Mouse (Mus musculus) neural tube, embryonic 13.5 days (tissue): ENCODE data around the gene Polk. TPM values are rescaled to one million over a fixed set of nuclear protein-coding genes. Genes with fewer than 3 reads are reported as not detected.

Experiments
- ATAC-seq: fragments of 200-750 bp; cut with Nextera tagmentation; 2 replicates; pipeline ENCODE4 v1.8.0; 2017; ENCODE audit warnings: low read depth, mild to moderate bottlenecking, moderate TSS enrichment, moderate library complexity
- H3K27ac ChIP-seq: fragments of 300-500 bp; sonication (generic); replicated peaks from 2 replicates; pipeline ENCODE4 v1.5.1; 2015; ENCODE audit warnings: moderate library complexity, mild to moderate bottlenecking, inconsistent platforms
- H3K27me3 ChIP-seq: fragments of 300-500 bp; sonication (generic); 2 replicates; pipeline ENCODE4 v1.6.1; 2015; ENCODE audit warnings: mild to moderate bottlenecking, inconsistent platforms
- H3K36me3 ChIP-seq: fragments of 300-500 bp; sonication (generic); 2 replicates; pipeline ENCODE4 v1.6.1; 2015; ENCODE audit warnings: mild to moderate bottlenecking, inconsistent platforms
- H3K4me1 ChIP-seq: fragments of 300-500 bp; sonication (generic); replicated peaks from 2 replicates; pipeline ENCODE4 v1.6.1; 2015; ENCODE audit warnings: inconsistent platforms
- H3K4me2 ChIP-seq: fragments of 300-500 bp; sonication (generic); 2 replicates; pipeline ENCODE4 v1.6.1; 2015; ENCODE audit warnings: inconsistent platforms, mild to moderate bottlenecking, moderate library complexity
- H3K4me3 ChIP-seq: fragments of 300-500 bp; sonication (generic); 2 replicates; pipeline ENCODE4 v1.5.1; 2015; ENCODE audit warnings: mild to moderate bottlenecking, inconsistent platforms
- H3K9ac ChIP-seq: fragments of 300-500 bp; sonication (generic); 2 replicates; pipeline ENCODE4 v1.6.1; 2015; ENCODE audit warnings: moderate library complexity, mild to moderate bottlenecking, inconsistent platforms
- H3K9me3 ChIP-seq: fragments of 300-500 bp; sonication (generic); 2 replicates; pipeline ENCODE4 v1.6.1; 2016; ENCODE audit warnings: inconsistent platforms
- WGBS: fragments of 180-500 bp; shearing (Covaris S2); methylation state at CpG from one replicate; pipeline ENCODE4 v1.1.7; 2015; 5-methylcytosine and 5-hydroxymethylcytosine counted together
- polyA plus RNA-seq: library from polyadenylated mRNA; unstranded; fragments of >200 nt; fragmentation: Nextera tagmentation; extraction: Ambion mirVana; gene quantifications from 2 replicates; pipeline ENCODE4 v1.2.1, GENCODE M21; 2015

Polk gene
- 5.6 and 7.0 TPM in 2 replicates for polyA plus RNA-seq

DNA sequence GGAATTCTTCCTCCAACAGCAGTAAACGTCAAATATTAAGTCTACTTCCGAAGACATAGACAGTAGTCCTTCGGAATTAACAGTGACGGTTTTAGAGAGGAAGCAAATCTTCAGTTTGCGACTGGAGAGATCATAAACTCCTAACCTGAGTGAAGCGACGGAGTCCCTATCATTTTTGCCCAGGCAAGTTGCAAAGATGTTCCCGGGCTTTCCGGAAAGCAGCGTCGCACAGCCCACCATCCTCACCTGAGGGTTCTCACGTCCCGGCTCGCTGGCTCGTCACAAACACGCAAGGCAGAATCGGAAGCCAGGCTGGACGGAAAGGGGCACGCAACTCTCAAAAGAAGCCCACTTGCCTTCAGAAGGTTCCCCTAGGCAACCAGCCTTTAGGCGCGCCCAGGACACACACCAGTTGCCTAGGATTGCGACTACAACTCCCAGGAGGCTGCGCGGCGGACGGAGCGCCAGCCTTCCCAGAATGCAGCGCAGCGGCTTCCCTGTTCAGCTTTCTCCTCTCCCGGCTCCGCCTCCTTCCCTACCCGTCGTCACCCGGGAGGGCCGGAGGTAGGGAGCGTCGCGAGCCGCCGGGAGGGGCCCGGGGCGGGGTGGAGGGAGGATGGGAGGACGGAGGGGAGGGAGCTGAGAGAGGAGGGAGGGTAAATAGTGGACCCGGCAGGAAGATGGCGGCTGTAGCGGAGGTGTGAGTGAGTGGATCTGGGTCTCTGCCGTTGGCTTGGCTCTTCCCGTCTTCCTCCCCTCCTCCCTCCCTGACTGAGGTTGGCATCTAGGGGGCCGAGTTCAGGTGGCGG lies at the start of gene Polk, which contains the start of gene Col4a3bp:
TSS of gene Polk (minus strand) at position 499 of the 809 bp plus-strand sequence.
TSS of gene Col4a3bp (plus strand) at position 538 of the 809 bp plus-strand sequence.
- H3K36me3 ChIP-seq = no peaks in the 10 kb centered on the region
- H3K27ac ChIP-seq = peak within 1 kb of the TSS; percentile 98
- no peaks in the 10 kb centered on the region for H3K27me3 ChIP-seq
- peak within 1 kb of the TSS; percentile 99 for H3K4me3 ChIP-seq
- H3K9ac ChIP-seq = peak within 1 kb of the TSS; percentile 93
- H3K4me2 ChIP-seq = peak within 1 kb of the TSS; percentile 73
- under 1% methylated on average over 48 of the region's 50 CpGs for WGBS
- H3K9me3 ChIP-seq = no peaks in the 10 kb centered on the region
- H3K4me1 ChIP-seq = peaks cover 25% of the 10 kb centered on the region
- peak; percentile 98 for ATAC-seq

- Histone ChIP-seq H3K27me3 (no peaks in the 10 kb centered on the region), H3K9me3 (no peaks in the 10 kb centered on the region), H3K27ac (no peak overlapping the region), H3K9ac (no peak overlapping the region), H3K4me3 (no peak overlapping the region), H3K36me3 (no peaks in the 10 kb centered on the region), H3K4me2 (no peak overlapping the region), H3K4me1 (peaks cover 13% of the 10 kb centered on the region)
- WGBS = 92% methylated on average over 1 of the region's 1 CpGs
- no peak for ATAC-seq
These were observed 46.3 kb upstream of the Polk start for GRCm38 (mm10) chr13:96588642-96589041.

GRCm38 (mm10) chr13:96586540-96586939 lies 44.2 kb upstream of the Polk start:
- Histone ChIP-seq H3K4me3 (no peak overlapping the region), H3K27me3 (no peaks in the 10 kb centered on the region), H3K27ac (no peak overlapping the region), H3K36me3 (no peaks in the 10 kb centered on the region), H3K9me3 (no peaks in the 10 kb centered on the region), H3K4me2 (no peak overlapping the region), H3K4me1 (peaks cover 5% of the 10 kb centered on the region; the same call in 1 of the 2 replicates), H3K9ac (no peak overlapping the region)
- WGBS = 96% methylated on average over 5 of the region's 5 CpGs
- ATAC-seq = no peak

DNA sequence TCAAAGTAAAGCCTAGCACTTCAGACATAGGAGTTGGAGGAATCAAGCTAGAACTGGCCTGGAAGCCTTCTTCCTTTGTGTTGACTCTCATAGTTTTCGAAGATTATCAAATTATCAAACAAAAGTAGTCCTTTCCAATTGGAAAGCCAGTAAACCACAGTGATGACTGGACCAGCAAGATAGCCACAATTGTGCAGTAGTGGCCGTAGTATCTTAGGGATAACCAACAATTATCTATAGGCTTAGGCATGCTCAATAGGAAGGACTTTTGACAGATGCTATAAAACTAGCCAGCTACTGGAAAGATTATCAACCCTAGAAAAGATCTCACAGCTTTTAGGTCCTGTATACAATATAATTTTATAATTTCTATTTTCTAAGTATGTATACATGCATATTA lies 41.8 kb upstream of the Polk start:
- Histone ChIP-seq H3K27ac (no peak overlapping the region), H3K4me3 (no peak overlapping the region), H3K4me1 (peaks cover 5% of the 10 kb centered on the region; the same call in 1 of the 2 replicates), H3K9ac (no peak overlapping the region), H3K4me2 (no peak overlapping the region), H3K36me3 (no peaks in the 10 kb centered on the region), H3K9me3 (no peaks in the 10 kb centered on the region), H3K27me3 (no peaks in the 10 kb centered on the region)
- WGBS = 91% methylated on average over 2 of the region's 2 CpGs
- no peak for ATAC-seq

DNA sequence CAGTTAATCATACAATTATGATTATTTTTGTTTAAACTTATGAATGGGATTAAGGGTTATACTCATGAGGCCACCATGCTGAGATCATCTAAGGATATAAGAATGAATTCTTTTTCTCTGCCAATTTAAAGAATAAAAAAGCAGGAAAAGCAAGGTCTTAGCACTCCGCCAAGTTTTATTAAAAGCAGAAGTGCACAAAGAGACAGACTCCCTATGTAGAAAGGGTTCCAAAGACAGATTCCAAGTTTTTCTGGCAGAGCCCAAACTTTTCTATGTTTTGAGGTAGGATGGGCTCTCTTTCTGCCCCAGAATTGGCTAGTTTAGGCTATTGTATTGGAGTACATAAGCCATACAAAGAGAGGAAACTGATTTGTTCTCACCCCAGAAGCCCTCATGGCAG lies 37.6 kb upstream of the Polk start:
- no peak overlapping the region for H3K4me2 ChIP-seq
- no peaks in the 10 kb centered on the region for H3K9me3 ChIP-seq
- H3K27ac ChIP-seq = no peak overlapping the region
- WGBS = 83% methylated on average over 1 of the region's 1 CpGs
- H3K36me3 ChIP-seq = no peaks in the 10 kb centered on the region
- no peak for ATAC-seq
- H3K4me1 ChIP-seq = no peaks in the 10 kb centered on the region
- no peaks in the 10 kb centered on the region for H3K27me3 ChIP-seq
- no peak overlapping the region for H3K4me3 ChIP-seq
- H3K9ac ChIP-seq = no peak overlapping the region

DNA sequence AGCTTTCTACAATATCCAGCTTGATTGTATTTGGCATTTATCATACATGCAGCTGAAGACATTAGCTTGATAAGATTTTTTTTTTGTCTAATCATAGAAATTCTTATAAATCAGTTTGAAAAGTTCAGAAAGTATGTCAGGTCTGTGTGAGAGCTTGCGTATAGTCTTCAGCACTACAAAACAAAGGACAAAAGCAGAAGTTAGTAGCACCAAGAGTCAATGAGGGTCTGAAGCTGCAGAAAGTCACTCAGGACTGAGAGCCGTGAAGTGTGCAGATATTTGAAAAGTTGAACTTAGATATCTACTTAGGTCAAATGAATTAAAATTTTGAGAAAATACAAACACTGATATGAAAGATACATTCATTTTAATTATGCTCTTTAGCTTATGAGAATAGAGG lies 36.7 kb upstream of the Polk start:
- no peak for ATAC-seq
- no peaks in the 10 kb centered on the region for H3K4me1 ChIP-seq
- no peaks in the 10 kb centered on the region for H3K27me3 ChIP-seq
- H3K4me3 ChIP-seq = no peak overlapping the region
- 87% methylated on average over 2 of the region's 2 CpGs for WGBS
- H3K4me2 ChIP-seq = no peak overlapping the region
- H3K36me3 ChIP-seq = no peaks in the 10 kb centered on the region
- no peak overlapping the region for H3K27ac ChIP-seq
- H3K9me3 ChIP-seq = no peaks in the 10 kb centered on the region
- no peak overlapping the region for H3K9ac ChIP-seq

DNA sequence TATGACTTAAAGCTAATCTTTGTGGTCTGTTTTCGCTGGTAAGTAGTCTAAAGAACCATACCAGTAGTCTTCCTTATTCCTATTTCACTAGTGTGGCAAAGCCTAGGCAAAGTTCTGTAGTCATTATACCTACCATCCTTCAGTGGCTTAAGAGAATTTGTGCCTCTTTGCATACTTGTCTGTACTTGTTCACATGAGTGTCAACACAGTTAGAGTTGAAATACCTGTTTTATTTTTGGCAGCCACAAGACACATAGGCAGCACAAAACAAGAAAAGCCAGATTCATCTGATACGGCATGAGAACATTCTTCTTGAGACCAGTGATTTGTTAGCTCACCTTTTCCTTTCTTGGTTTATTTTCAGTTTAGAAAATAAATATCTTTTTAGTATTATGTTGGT lies 31.8 kb upstream of the Polk start:
- Histone ChIP-seq H3K4me3 (no peak overlapping the region), H3K27me3 (no peaks in the 10 kb centered on the region), H3K9me3 (no peaks in the 10 kb centered on the region), H3K36me3 (peaks cover 10% of the 10 kb centered on the region), H3K4me1 (peaks cover 8% of the 10 kb centered on the region; the same call in 1 of the 2 replicates), H3K9ac (no peak overlapping the region), H3K4me2 (no peak overlapping the region), H3K27ac (no peak overlapping the region)
- WGBS = 90% methylated on average over 2 of the region's 2 CpGs
- ATAC-seq = no peak

GRCm38 (mm10) chr13:96571016-96571361 lies 28.6 kb upstream of the Polk start:
- no peak overlapping the region for H3K9ac ChIP-seq
- peaks cover 8% of the 10 kb centered on the region; the same call in 1 of the 2 replicates for H3K4me1 ChIP-seq
- no peak overlapping the region for H3K4me3 ChIP-seq
- WGBS = 52% methylated on average over 6 of the region's 6 CpGs
- no peak overlapping the region for H3K4me2 ChIP-seq
- no peak overlapping the region for H3K27ac ChIP-seq
- no peak for ATAC-seq
- no peaks in the 10 kb centered on the region for H3K9me3 ChIP-seq
- H3K27me3 ChIP-seq = no peaks in the 10 kb centered on the region
- H3K36me3 ChIP-seq = peaks cover 10% of the 10 kb centered on the region

- ATAC-seq = no peak
- Histone ChIP-seq H3K9ac (no peak overlapping the region), H3K4me3 (no peak overlapping the region), H3K27ac (no peak overlapping the region), H3K4me2 (no peak overlapping the region), H3K9me3 (no peaks in the 10 kb centered on the region), H3K4me1 (peaks cover 8% of the 10 kb centered on the region; the same call in 1 of the 2 replicates), H3K27me3 (no peaks in the 10 kb centered on the region), H3K36me3 (peaks cover 10% of the 10 kb centered on the region)
- WGBS = 79% methylated on average over 10 of the region's 10 CpGs
These were observed 28.1 kb upstream of the Polk start for GRCm38 (mm10) chr13:96570313-96571015.

DNA sequence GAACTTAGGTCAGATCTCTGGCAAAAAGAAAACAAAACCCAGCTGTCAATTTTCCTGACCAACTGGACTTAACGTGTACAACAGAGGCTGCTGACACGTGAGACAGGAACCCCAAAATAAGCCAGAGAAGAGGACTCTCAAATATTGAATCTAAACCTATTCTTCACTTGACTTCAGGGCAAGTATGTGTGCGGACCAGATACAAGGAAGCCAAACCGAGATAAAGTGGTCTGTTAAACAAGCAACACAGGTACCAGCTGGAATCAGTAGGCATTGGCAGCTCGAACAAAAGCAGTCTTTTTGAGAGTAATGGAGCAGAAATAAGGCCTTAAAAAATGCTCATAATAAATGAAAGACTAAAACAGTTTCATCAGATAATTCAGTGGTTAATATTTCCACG lies 25.6 kb upstream of the Polk start:
- Histone ChIP-seq H3K4me3 (no peak overlapping the region), H3K4me2 (no peak overlapping the region), H3K36me3 (peaks cover 6% of the 10 kb centered on the region), H3K27me3 (no peaks in the 10 kb centered on the region), H3K4me1 (peaks cover 8% of the 10 kb centered on the region; the same call in 1 of the 2 replicates), H3K27ac (no peak overlapping the region), H3K9me3 (no peaks in the 10 kb centered on the region), H3K9ac (no peak overlapping the region)
- no peak for ATAC-seq
- 63% methylated on average over 6 of the region's 6 CpGs for WGBS

- Histone ChIP-seq H3K4me2 (no peak overlapping the region), H3K4me3 (no peak overlapping the region), H3K9ac (no peak overlapping the region), H3K27me3 (no peaks in the 10 kb centered on the region), H3K36me3 (peaks cover 9% of the 10 kb centered on the region), H3K9me3 (no peaks in the 10 kb centered on the region), H3K27ac (no peak overlapping the region), H3K4me1 (no peaks in the 10 kb centered on the region)
- no peak for ATAC-seq
- 97% methylated on average over 3 of the region's 3 CpGs for WGBS
These were observed 12.7 kb upstream of the Polk start for GRCm38 (mm10) chr13:96555099-96555498.

GRCm38 (mm10) chr13:96547941-96548340 lies 5.6 kb upstream of the Polk start:
- Histone ChIP-seq H3K4me2 (no peak overlapping the region), H3K9ac (no peak overlapping the region), H3K4me1 (peaks cover 26% of the 10 kb centered on the region), H3K27ac (no peak overlapping the region), H3K27me3 (no peaks in the 10 kb centered on the region), H3K4me3 (no peak overlapping the region), H3K36me3 (peaks cover 2% of the 10 kb centered on the region; the same call in 1 of the 2 replicates), H3K9me3 (no peaks in the 10 kb centered on the region)
- WGBS = 54% methylated on average over 4 of the region's 4 CpGs
- no peak for ATAC-seq
